In genomic region chr9:37576436-37576930, GRCm38 (mm10) we compare ENCODE assay signal across 8 mouse cellular contexts. TPM values are rescaled to one million over a fixed set of nuclear protein-coding genes. Genes with fewer than 3 reads are reported as not detected.
A peak's percentile ranks its signal among the peaks of the same experiment; 100 is the strongest.
DNase-seq lines count a peak whose midpoint lies in the region; ATAC-seq lines count a peak whose summit lies in the region.

No protein-coding gene starts in this region.

- no peaks in the 10 kb centered on the region for H3K27me3 ChIP-seq in hindbrain, embryonic 13.5 days
- no peaks in the 10 kb centered on the region for H3K27me3 ChIP-seq in liver, embryonic 12.5 days (replicated peaks)

- H3K4me2 ChIP-seq in hindbrain, embryonic 13.5 days: peak overlapping the region; percentile 46
- peak overlapping the region; percentile 28; the same call in 1 of the 2 replicates for H3K4me2 ChIP-seq in liver, embryonic 12.5 days

- no peaks in the 10 kb centered on the region for H3K36me3 ChIP-seq in hindbrain, embryonic 13.5 days
- H3K36me3 ChIP-seq in liver, embryonic 12.5 days: no peaks in the 10 kb centered on the region

- DNase-seq in kidney, postnatal 10 days: peak; percentile 15
- DNase-seq in kidney, adult 8-10 months: no peak
- DNase-seq in brain, adult 2 months (ENCODE audit: low read depth, low spot score): peak; percentile 87
- DNase-seq in right cerebral cortex, adult 18-20 months: peak; percentile 80
- no peak for DNase-seq in cerebellum, postnatal 36 days
- no peak for DNase-seq in urinary bladder, postnatal 25 days (ENCODE audit: low spot score)

- no peaks in the 10 kb centered on the region for H3K9me3 ChIP-seq in hindbrain, embryonic 13.5 days
- no peaks in the 10 kb centered on the region for H3K9me3 ChIP-seq in liver, embryonic 12.5 days (replicated peaks)

- WGBS in hindbrain, embryonic 13.5 days: 19% methylated on average over 14 of the region's 14 CpGs
- 31% methylated on average over 14 of the region's 14 CpGs for WGBS in liver, embryonic 12.5 days (ENCODE audit: insufficient replicate concordance)

- H3K4me3 ChIP-seq in hindbrain, embryonic 13.5 days: peak overlapping the region; percentile 23
- H3K4me3 ChIP-seq in liver, embryonic 12.5 days: no peak overlapping the region

- H3K4me1 ChIP-seq in hindbrain, embryonic 13.5 days (replicated peaks): peaks cover 15% of the 10 kb centered on the region
- peaks cover 24% of the 10 kb centered on the region for H3K4me1 ChIP-seq in liver, embryonic 12.5 days

- H3K9ac ChIP-seq in hindbrain, embryonic 13.5 days: peak overlapping the region; percentile 60
- H3K9ac ChIP-seq in liver, embryonic 12.5 days: no peak overlapping the region

- peak overlapping the region; percentile 81 for H3K27ac ChIP-seq in hindbrain, embryonic 13.5 days
- no peak overlapping the region for H3K27ac ChIP-seq in liver, embryonic 12.5 days

- ATAC-seq in hindbrain, embryonic 13.5 days (ENCODE audit: low FRiP score): peak; percentile 82
- ATAC-seq in liver, embryonic 12.5 days: peak; percentile 28; the same call in 1 of the 2 replicates

RNA-seq across cellular contexts. Expression of gene Siae, which starts 21.0 kb away (rescaled TPM):
- polyA plus RNA-seq in hindbrain, embryonic 13.5 days (2015; fragmentation: Nextera tagmentation; extraction: Ambion mirVana): 10.9 and 11.6 TPM in 2 replicates
- polyA plus RNA-seq in liver, embryonic 12.5 days (2016; fragmentation: Nextera tagmentation; extraction: Ambion mirVana): 5.6 and 5.7 TPM in 2 replicates

RNA-seq across cellular contexts. Expression of gene Nrgn, which starts 23.8 kb away (rescaled TPM):
- 9.2 and 14.9 TPM in 2 replicates for polyA plus RNA-seq in hindbrain, embryonic 13.5 days (2015; fragmentation: Nextera tagmentation; extraction: Ambion mirVana)
- 20.6 and 23.4 TPM in 2 replicates for polyA plus RNA-seq in liver, embryonic 12.5 days (2016; fragmentation: Nextera tagmentation; extraction: Ambion mirVana)

RNA-seq across cellular contexts. Expression of gene Spa17, which starts 37.0 kb away (rescaled TPM):
- 16.1 and 17.1 TPM in 2 replicates for polyA plus RNA-seq in hindbrain, embryonic 13.5 days (2015; fragmentation: Nextera tagmentation; extraction: Ambion mirVana)
- polyA plus RNA-seq in liver, embryonic 12.5 days (2016; fragmentation: Nextera tagmentation; extraction: Ambion mirVana): 2.8 and 4.0 TPM in 2 replicates

RNA-seq across cellular contexts. Expression of gene Vsig2, which starts 37.4 kb away (rescaled TPM):
- polyA plus RNA-seq in hindbrain, embryonic 13.5 days (2015; fragmentation: Nextera tagmentation; extraction: Ambion mirVana): 0.82 and 1.6 TPM in 2 replicates
- polyA plus RNA-seq in liver, embryonic 12.5 days (2016; fragmentation: Nextera tagmentation; extraction: Ambion mirVana): 0.29 and 0.76 TPM in 2 replicates

RNA-seq across cellular contexts. Expression of gene Esam, which starts 48.6 kb away (rescaled TPM):
- polyA plus RNA-seq in hindbrain, embryonic 13.5 days (2015; fragmentation: Nextera tagmentation; extraction: Ambion mirVana): 41.1 and 43.4 TPM in 2 replicates
- 22.0 and 22.8 TPM in 2 replicates for polyA plus RNA-seq in liver, embryonic 12.5 days (2016; fragmentation: Nextera tagmentation; extraction: Ambion mirVana)

Comparison
In these comparisons a context has a peak if more than half of its experiments do, and no peak if none do; other contexts are left out.
1. DNase-seq: peak in kidney, postnatal 10 days (single experiment), brain, adult 2 months (single experiment) and right cerebral cortex, adult 18-20 months (single experiment); none in kidney, adult 8-10 months (0 of 2), cerebellum, postnatal 36 days (0 of 2) and urinary bladder, postnatal 25 days (single experiment).